Mouse (Mus musculus) heart, embryonic 14.5 days (tissue): ENCODE measurements around the gene Lgals1. TPM values are rescaled to one million over a fixed set of nuclear protein-coding genes. Genes with fewer than 3 reads are reported as not detected.

ENCODE experiments used
- ATAC-seq: fragments of 200-750 bp; cut with Nextera tagmentation; 2 replicates; pipeline ENCODE4 v1.8.0; 2017; ENCODE audit warnings: low read depth, moderate TSS enrichment; ENCODE audit not compliant: insufficient number of reproducible peaks, insufficient read depth, low FRiP score
- H3K27ac ChIP-seq, 2 experiments: fragments of 200-500 bp in 1 of 2; fragments of 300-500 bp in 1 of 2; sonication (generic) in 1 of 2; replicated peaks in 1 of 2; 2 replicates each; pipeline ENCODE4 v1.5.1; 2012 to 2014; ENCODE audit warnings: low read depth in 2 of 2, low read length in 2 of 2, control low read depth in 1 of 2, mild to moderate bottlenecking in 1 of 2, mixed read lengths in 1 of 2; ENCODE audit not compliant: control insufficient read depth in 1 of 2, insufficient read depth in 1 of 2
- H3K27me3 ChIP-seq: fragments of 300-500 bp; sonication (generic); 2 replicates; pipeline ENCODE4 v1.6.1; 2014; ENCODE audit warnings: mild to moderate bottlenecking, low read length, control low read depth; ENCODE audit not compliant: control insufficient read depth, insufficient read depth
- H3K36me3 ChIP-seq: fragments of 300-500 bp; sonication (generic); 2 replicates; pipeline ENCODE4 v1.6.1; 2014; ENCODE audit warnings: mild to moderate bottlenecking, control low read depth, low read length, mixed read lengths; ENCODE audit not compliant: control insufficient read depth, insufficient read depth
- H3K4me1 ChIP-seq, 2 experiments: fragments of 200-500 bp in 1 of 2; fragments of 300-500 bp in 1 of 2; sonication (generic) in 1 of 2; 2 replicates each; pipeline ENCODE4 v1.6.1; 2012 to 2014; ENCODE audit warnings: low read length in 2 of 2, control low read depth in 1 of 2, mixed read lengths in 1 of 2; ENCODE audit not compliant: control insufficient read depth in 2 of 2, insufficient read depth in 2 of 2
- H3K4me2 ChIP-seq: fragments of 300-500 bp; sonication (generic); 2 replicates; pipeline ENCODE4 v1.6.1; 2014; ENCODE audit warnings: mild to moderate bottlenecking, low read length
- H3K4me3 ChIP-seq, 2 experiments: fragments of 200-500 bp in 1 of 2; fragments of 300-500 bp in 1 of 2; sonication (generic) in 1 of 2; 2 replicates each; pipeline ENCODE4 v1.5.1; 2012 to 2014; ENCODE audit warnings: low read length in 2 of 2, mild to moderate bottlenecking in 2 of 2, control low read depth in 1 of 2, low read depth in 1 of 2, moderate library complexity in 1 of 2; ENCODE audit not compliant: control insufficient read depth in 1 of 2, insufficient read depth in 1 of 2
- H3K9ac ChIP-seq: fragments of 300-500 bp; sonication (generic); 2 replicates; pipeline ENCODE4 v1.6.1; 2014; ENCODE audit warnings: mild to moderate bottlenecking, low read length
- H3K9me3 ChIP-seq: fragments of 300-500 bp; sonication (generic); 2 replicates; pipeline ENCODE4 v1.6.1; 2016; ENCODE audit warnings: low read length, control low read depth; ENCODE audit not compliant: control insufficient read depth
- WGBS: fragments of 180-500 bp; shearing (Covaris S2); extraction: QIAGEN DNeasy Blood & Tissue Kit; methylation state at CpG from one replicate; pipeline ENCODE4 v1.1.7; 2014; 5-methylcytosine and 5-hydroxymethylcytosine counted together
- polyA plus RNA-seq: library from polyadenylated mRNA; unstranded; fragments of >200 nt; fragmentation: Nextera tagmentation; extraction: Ambion mirVana; gene quantifications from 2 replicates; pipeline ENCODE4 v1.2.1, GENCODE M21; 2014

Gene Lgals1
- polyA plus RNA-seq, 1 experiment from 2014 or later = 842 TPM

DNA sequence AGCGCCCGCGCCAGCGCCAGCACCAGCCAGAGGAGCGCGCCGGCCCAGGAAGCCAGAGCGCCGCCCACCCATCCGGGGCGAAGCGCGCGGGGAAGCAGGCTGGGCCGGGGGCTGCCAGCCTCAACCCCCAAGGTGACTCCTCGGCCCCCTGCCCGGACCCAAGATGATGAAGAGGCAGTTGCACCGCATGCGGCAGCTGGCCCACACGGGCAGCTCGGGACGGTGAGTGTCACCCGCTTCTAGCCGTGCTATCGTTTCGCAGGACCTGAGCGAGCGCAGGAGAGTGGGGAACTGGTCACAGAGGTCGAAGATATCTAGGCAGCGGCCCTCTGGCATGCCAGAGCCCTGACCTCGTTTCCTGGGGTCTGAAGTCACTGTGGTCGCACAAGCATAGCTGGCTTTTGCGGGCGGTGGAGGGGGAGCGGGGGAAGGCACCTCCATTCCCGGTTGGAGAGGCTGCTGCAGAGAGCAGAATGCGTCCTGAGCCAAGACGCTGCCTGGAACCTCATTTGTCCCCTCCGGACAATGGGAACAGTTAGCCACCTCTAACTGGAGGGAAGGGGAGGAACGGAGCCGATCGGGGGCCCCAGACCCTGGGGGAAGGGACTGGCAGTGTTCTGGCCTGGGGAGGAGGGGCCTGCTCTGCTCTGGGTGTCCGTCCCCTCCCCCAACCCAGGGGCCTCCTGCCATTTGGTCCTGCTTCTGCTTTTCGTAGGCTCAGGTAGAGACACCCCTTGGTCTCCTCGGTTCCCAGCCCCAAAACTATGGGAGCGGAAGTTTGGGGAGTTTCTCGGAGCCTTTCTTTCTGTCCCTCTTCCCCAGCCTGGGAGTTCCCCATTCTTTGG is 26.6 kb upstream of the Lgals1 start, which contains the start of gene Sh3bp1:
Gene Sh3bp1, plus strand, starts transcription at position 29 of the 845 bp plus-strand sequence.
- ATAC-seq = no peak
- H3K4me1 ChIP-seq = peaks cover 31 to 52% of the 10 kb centered on the region in 2 experiments
- peak within 1 kb of the TSS; percentile 82 to 95 for H3K4me3 ChIP-seq
- H3K9me3 ChIP-seq = no peaks in the 10 kb centered on the region
- under 1% methylated on average over 34 of the region's 47 CpGs for WGBS
- H3K27ac ChIP-seq = peak within 1 kb of the TSS; percentile 70 to 80
- no peaks in the 10 kb centered on the region for H3K27me3 ChIP-seq
- H3K36me3 ChIP-seq = peaks cover 39% of the 10 kb centered on the region
- H3K9ac ChIP-seq = peak within 1 kb of the TSS; percentile 87
- peak within 1 kb of the TSS; percentile 92 for H3K4me2 ChIP-seq

DNA sequence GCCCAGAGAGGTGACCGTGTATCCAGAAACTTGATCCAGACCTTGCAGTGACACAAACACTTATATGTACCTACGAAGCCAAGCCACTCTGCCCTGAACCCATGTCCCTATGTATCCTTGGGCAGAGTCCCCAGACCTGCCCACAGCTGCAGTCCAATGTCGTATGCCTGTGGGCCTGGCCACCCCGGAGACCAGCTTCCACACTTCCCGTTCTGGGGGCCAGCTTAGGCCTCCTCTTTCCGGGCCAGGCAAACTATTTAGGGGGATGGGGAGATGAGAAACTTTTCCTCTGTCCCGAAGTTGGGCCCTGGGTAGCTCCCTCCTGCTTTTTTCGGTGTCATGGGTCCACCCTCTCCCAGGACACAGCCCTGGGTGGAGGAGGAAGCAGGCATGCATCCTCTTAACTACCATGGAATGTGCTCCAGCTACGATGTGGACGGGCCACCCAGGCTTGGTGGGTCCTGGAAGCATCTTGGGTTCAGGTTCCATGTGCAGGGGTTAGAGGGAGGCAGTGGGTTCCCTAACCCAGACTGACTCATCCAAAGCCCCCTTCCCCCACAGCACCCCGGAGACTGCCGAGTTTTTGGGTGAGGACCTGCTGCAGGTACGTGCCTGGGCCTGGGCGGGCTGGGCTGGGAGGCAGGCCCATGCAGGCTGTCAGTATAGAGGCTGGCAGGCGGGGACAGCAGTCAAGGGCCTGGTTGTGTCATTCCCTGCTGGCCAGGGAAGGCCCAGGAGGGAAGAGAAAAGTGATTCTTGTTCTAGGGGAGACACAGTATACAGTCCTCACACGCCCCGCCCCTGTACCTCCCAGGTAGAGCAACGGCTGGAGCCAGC is 25.7 kb upstream of the Lgals1 start:
- peaks cover 28 to 47% of the 10 kb centered on the region in 2 experiments for H3K4me1 ChIP-seq
- peak overlapping the region; percentile 87 for H3K9ac ChIP-seq
- ATAC-seq = no peak
- peak overlapping the region; percentile 82 to 95 for H3K4me3 ChIP-seq
- 13% methylated on average over 18 of the region's 18 CpGs for WGBS
- H3K9me3 ChIP-seq = no peaks in the 10 kb centered on the region
- H3K27me3 ChIP-seq = no peaks in the 10 kb centered on the region
- peaks cover 43% of the 10 kb centered on the region for H3K36me3 ChIP-seq
- peak overlapping the region in 1 of 2 experiments; percentile 80; a peak in 3 of 4 replicates for H3K27ac ChIP-seq
- H3K4me2 ChIP-seq = peak overlapping the region; percentile 92

DNA sequence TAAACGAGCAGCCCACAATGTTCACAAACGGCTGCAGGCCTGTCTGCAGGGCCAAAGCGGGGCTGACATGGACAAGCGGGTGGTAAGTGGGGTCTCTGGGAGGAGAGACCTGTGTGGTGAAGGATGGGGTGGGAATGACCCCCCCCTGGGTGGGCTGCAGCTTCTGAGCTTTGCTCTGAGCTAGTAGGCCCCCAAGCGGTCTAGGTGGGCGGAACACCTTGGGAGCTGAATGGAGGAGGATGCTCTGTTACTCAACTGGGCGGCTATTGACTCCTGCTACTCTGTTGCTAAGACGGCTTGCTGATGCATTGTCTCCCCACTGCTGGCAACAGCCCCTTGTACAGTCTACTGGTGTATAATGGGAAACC is 25.1 kb upstream of the Lgals1 start:
- Histone ChIP-seq H3K27ac (no peak overlapping the region), H3K27me3 (no peaks in the 10 kb centered on the region), H3K36me3 (peaks cover 46% of the 10 kb centered on the region), H3K9me3 (no peaks in the 10 kb centered on the region), H3K9ac (peak overlapping the region; percentile 87; the same call in 1 of the 2 replicates), H3K4me1 (peaks cover 23 to 41% of the 10 kb centered on the region in 2 experiments), H3K4me3 (peak overlapping the region in 1 of 2 experiments; percentile 82; a peak in 1 of 4 replicates), H3K4me2 (peak overlapping the region; percentile 92)
- no peak for ATAC-seq
- WGBS = 58% methylated on average over 8 of the region's 8 CpGs

DNA sequence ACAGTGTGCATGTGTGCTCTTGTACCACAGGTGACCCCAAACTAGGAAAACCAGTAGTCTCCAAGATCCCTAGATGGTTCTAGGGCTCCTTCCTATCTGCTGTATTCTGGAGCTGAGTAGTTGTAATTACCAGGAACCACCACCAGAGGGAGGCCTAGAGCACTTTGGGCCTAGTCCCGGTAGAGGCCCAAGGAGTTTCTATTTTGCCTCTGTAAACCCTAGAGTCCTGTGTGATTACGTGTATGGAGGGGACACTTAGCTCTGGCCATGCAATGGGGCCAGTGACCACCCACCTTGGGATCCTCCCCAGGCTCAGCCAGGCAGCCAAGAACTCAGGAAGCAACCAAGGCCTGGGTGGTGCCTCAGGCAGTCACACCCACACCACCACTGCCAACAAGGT is 23.3 kb upstream of the Lgals1 start:
- ATAC-seq = no peak
- H3K4me1 ChIP-seq = peaks cover 13 to 27% of the 10 kb centered on the region in 2 experiments
- no peaks in the 10 kb centered on the region for H3K27me3 ChIP-seq
- WGBS = 2% methylated on average over 2 of the region's 2 CpGs
- H3K27ac ChIP-seq = no peak overlapping the region
- no peak overlapping the region for H3K4me2 ChIP-seq
- no peak overlapping the region for H3K4me3 ChIP-seq
- peak overlapping the region; percentile 56 for H3K9ac ChIP-seq
- peaks cover 64% of the 10 kb centered on the region for H3K36me3 ChIP-seq
- H3K9me3 ChIP-seq = no peaks in the 10 kb centered on the region

DNA sequence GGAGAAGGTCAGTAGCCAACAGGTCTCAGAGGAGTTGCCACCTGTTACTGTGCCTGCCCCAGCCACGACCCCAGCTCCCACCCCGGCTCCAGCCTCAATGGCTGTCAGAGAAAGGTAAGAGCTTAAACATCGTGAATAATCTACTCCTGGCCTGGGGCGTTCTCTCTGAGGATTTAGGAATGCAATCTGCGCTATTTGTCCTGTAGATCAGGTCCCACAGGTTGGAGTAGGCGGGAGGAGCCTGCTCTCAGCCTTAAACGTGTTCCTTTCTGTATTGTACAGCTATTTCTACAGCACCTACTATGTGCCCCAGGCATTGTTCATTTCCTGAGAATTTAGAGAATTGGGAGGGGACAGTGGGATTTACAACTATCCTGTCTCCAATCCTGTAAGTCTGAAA is 18.1 kb upstream of the Lgals1 start:
- Histone ChIP-seq H3K9ac (no peak overlapping the region), H3K4me2 (no peak overlapping the region), H3K36me3 (peaks cover 84% of the 10 kb centered on the region), H3K4me1 (peaks cover 0 to 3% of the 10 kb centered on the region in 2 experiments; a peak in 2 of 4 replicates), H3K27ac (no peak overlapping the region), H3K4me3 (no peak overlapping the region), H3K9me3 (no peaks in the 10 kb centered on the region), H3K27me3 (no peaks in the 10 kb centered on the region)
- no peak for ATAC-seq
- WGBS = 78% methylated on average over 7 of the region's 7 CpGs

DNA sequence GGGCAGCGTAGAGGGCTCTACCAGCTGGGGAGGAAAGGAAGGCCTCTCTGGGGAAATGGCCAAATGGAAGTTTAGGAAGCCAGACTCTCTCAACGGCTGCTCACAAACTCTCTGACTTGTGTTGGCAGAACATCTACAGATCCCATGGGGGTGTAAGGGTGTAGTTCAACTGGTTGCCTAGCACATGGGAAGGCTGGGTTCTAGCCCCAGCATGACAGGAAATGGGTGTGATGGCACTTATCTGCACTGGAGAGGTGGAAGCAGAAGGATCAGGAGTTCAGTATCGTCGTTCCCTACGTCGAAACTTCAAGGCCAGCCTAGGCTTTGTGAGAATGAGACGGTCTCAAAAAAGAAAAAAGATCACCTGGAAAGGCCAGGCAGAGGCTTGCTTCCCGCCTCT is 17.5 kb upstream of the Lgals1 start:
- no peak overlapping the region for H3K27ac ChIP-seq
- no peak for ATAC-seq
- H3K4me2 ChIP-seq = no peak overlapping the region
- WGBS = 74% methylated on average over 8 of the region's 8 CpGs
- no peak overlapping the region for H3K4me3 ChIP-seq
- H3K36me3 ChIP-seq = peaks cover 78% of the 10 kb centered on the region
- H3K27me3 ChIP-seq = no peaks in the 10 kb centered on the region
- H3K4me1 ChIP-seq = peaks cover 0 to 3% of the 10 kb centered on the region in 2 experiments; a peak in 2 of 4 replicates
- H3K9ac ChIP-seq = no peak overlapping the region
- no peaks in the 10 kb centered on the region for H3K9me3 ChIP-seq

DNA sequence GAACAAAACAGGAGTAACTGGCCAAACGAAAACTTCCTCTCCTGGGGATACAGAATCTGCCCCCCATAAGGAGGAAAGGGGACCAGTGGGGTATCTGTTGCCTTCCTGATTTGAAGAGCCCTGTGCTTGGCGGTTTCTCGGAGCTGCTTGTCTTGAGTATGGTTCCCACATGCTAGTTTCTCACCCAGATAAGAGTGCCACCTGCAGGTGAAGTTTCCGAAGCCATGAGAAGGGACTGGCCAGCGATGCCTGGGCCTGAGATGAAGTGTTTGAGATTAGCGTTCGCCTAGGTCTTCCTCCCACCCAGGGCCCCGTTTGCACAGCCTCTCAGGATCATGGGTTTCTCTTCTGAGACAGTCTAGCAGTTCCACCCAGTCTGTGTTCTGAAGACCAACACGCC is 14.5 kb upstream of the Lgals1 start:
- Histone ChIP-seq H3K9me3 (no peaks in the 10 kb centered on the region), H3K36me3 (peaks cover 47% of the 10 kb centered on the region), H3K27ac (no peak overlapping the region), H3K4me1 (peaks cover 10 to 20% of the 10 kb centered on the region in 2 experiments; a peak in 3 of 4 replicates), H3K4me3 (no peak overlapping the region), H3K4me2 (no peak overlapping the region), H3K9ac (no peak overlapping the region), H3K27me3 (no peaks in the 10 kb centered on the region)
- no peak for ATAC-seq
- 37% methylated on average over 9 of the region's 9 CpGs for WGBS
